9 mouse cellular contexts compared by ENCODE assay signal in genomic region chr3:142688353-142688752, GRCm38 (mm10). TPM values are rescaled to one million over a fixed set of nuclear protein-coding genes. Genes with fewer than 3 reads are reported as not detected.
DNase-seq lines count a peak whose midpoint lies in the region; ATAC-seq and TF ChIP-seq lines count a peak whose summit lies in the region.
"Had no signal": no experiment of that assay in that cellular context is flagged by ENCODE, and none has a peak within 500 bp of the region (broad histone marks: within the 10 kb centered on the region; RNA-seq: fewer than 3 reads in every experiment).

No protein-coding gene starts in this region.

- H3K4me1 ChIP-seq in forebrain, embryonic 12.5 days: no peaks in the 10 kb centered on the region
- H3K4me1 ChIP-seq in forebrain, embryonic 16.5 days (replicated peaks; ENCODE audit: control insufficient read depth, insufficient read depth, low read length): no peaks in the 10 kb centered on the region
- peaks cover 10% of the 10 kb centered on the region for H3K4me1 ChIP-seq in thymus, adult 2 months (replicated peaks; ENCODE audit: control insufficient read depth, insufficient read depth, low read length)
- H3K4me1 ChIP-seq in liver, embryonic 11.5 days (replicated peaks; ENCODE audit: control insufficient read depth, insufficient read depth, low read length): no peaks in the 10 kb centered on the region
- no peaks in the 10 kb centered on the region for H3K4me1 ChIP-seq in stomach, postnatal 0 days (replicated peaks; ENCODE audit: control insufficient read depth, insufficient read depth)

- H3K27ac ChIP-seq in forebrain, embryonic 12.5 days: no peak overlapping the region
- no peak overlapping the region for H3K27ac ChIP-seq in forebrain, embryonic 16.5 days (ENCODE audit: low read length)
- peak overlapping the region; percentile 25 for H3K27ac ChIP-seq in thymus, adult 2 months (ENCODE audit: control insufficient read depth, insufficient read depth, low read length)
- no peak overlapping the region for H3K27ac ChIP-seq in liver, embryonic 11.5 days (ENCODE audit: low read depth, low read length)
- no peak overlapping the region for H3K27ac ChIP-seq in stomach, postnatal 0 days (replicated peaks)

- no peaks in the 10 kb centered on the region for H3K36me3 ChIP-seq in forebrain, embryonic 12.5 days (replicated peaks)
- H3K36me3 ChIP-seq in forebrain, embryonic 16.5 days (ENCODE audit: control insufficient read depth, insufficient read depth): no peaks in the 10 kb centered on the region
- H3K36me3 ChIP-seq in thymus, adult 2 months (ENCODE audit: control insufficient read depth, insufficient read depth, low read length): no peaks in the 10 kb centered on the region
- H3K36me3 ChIP-seq in liver, embryonic 11.5 days (ENCODE audit: control insufficient read depth, insufficient read depth, low read length): no peaks in the 10 kb centered on the region
- H3K36me3 ChIP-seq in stomach, postnatal 0 days (ENCODE audit: control insufficient read depth, insufficient read depth, low read length): no peaks in the 10 kb centered on the region

- TF ChIP-seq EP300 in stomach, postnatal 0 days (optimal IDR thresholded peaks at IDR 0.05): no peak

- H3K27me3 ChIP-seq in forebrain, embryonic 12.5 days: no peaks in the 10 kb centered on the region
- H3K27me3 ChIP-seq in forebrain, embryonic 16.5 days (replicated peaks; ENCODE audit: control insufficient read depth, insufficient read depth, low read length): no peaks in the 10 kb centered on the region
- no peaks in the 10 kb centered on the region for H3K27me3 ChIP-seq in thymus, adult 2 months (ENCODE audit: control insufficient read depth, insufficient read depth, low read length)
- no peaks in the 10 kb centered on the region for H3K27me3 ChIP-seq in liver, embryonic 11.5 days (replicated peaks; ENCODE audit: control insufficient read depth, insufficient read depth, low read length)
- no peaks in the 10 kb centered on the region for H3K27me3 ChIP-seq in stomach, postnatal 0 days (ENCODE audit: control insufficient read depth, insufficient read depth, low read length)

- H3K9ac ChIP-seq in forebrain, embryonic 12.5 days: no peak overlapping the region
- no peak overlapping the region for H3K9ac ChIP-seq in forebrain, embryonic 16.5 days (replicated peaks; ENCODE audit: low read depth, low read length)
- no peak overlapping the region for H3K9ac ChIP-seq in liver, embryonic 11.5 days (ENCODE audit: low read depth, low read length)
- H3K9ac ChIP-seq in stomach, postnatal 0 days (ENCODE audit: low read length): no peak overlapping the region

- no peak overlapping the region for H3K4me3 ChIP-seq in forebrain, embryonic 12.5 days (replicated peaks)
- no peak overlapping the region for H3K4me3 ChIP-seq in forebrain, embryonic 16.5 days (replicated peaks; ENCODE audit: low read length)
- peak overlapping the region; percentile 46 for H3K4me3 ChIP-seq in thymus, adult 2 months (ENCODE audit: control insufficient read depth, insufficient read depth, low read length)
- H3K4me3 ChIP-seq in liver, embryonic 11.5 days (ENCODE audit: low read depth, low read length): peak overlapping the region; percentile 24
- no peak overlapping the region for H3K4me3 ChIP-seq in stomach, postnatal 0 days (ENCODE audit: low read depth, low read length)

- no peak for TF ChIP-seq POLR2A in thymus, adult 2 months (IDR thresholded peaks at IDR 0.05; ENCODE audit: control insufficient read depth, extremely low read depth, insufficient read depth, low read length, poor library complexity)

- peaks cover 11% of the 10 kb centered on the region for H3K9me3 ChIP-seq in forebrain, embryonic 12.5 days
- H3K9me3 ChIP-seq in forebrain, embryonic 16.5 days (ENCODE audit: control insufficient read depth, low read length): peaks cover 2% of the 10 kb centered on the region; the same call in 1 of the 2 replicates
- peaks cover 7% of the 10 kb centered on the region; the same call in 1 of the 2 replicates for H3K9me3 ChIP-seq in liver, embryonic 11.5 days (ENCODE audit: control insufficient read depth, low read length)
- H3K9me3 ChIP-seq in stomach, postnatal 0 days (ENCODE audit: control insufficient read depth, low read length): 0 out of 2 replicates have a peak, but pooled peaks cover 1% of the 10 kb centered on the region

- no peak for TF ChIP-seq CTCF in thymus, adult 2 months (IDR thresholded peaks at IDR 0.05; ENCODE audit: borderline replicate concordance, control insufficient read depth, extremely low read depth, insufficient read depth, low read length, poor library complexity)
- TF ChIP-seq CTCF in stomach, postnatal 0 days (IDR thresholded peaks at IDR 0.05; ENCODE audit: low read depth): no peak

- no peak for DNase-seq in thymus, adult 2 months
- DNase-seq in thymus, postnatal 0 days (ENCODE audit: low spot score): no peak
- DNase-seq in liver, embryonic 11.5 days (ENCODE audit: low spot score): no peak
- DNase-seq in stomach, postnatal 0 days (ENCODE audit: low spot score): no peak
- no peak for DNase-seq in adrenal gland, postnatal 14 days
- DNase-seq in embryo, embryonic 10 days (ENCODE audit: low spot score): no peak
- DNase-seq: kidney, adult 11 months had no signal

- WGBS in forebrain, embryonic 12.5 days: 63% methylated on average over 12 of the region's 13 CpGs
- 66% methylated on average over 12 of the region's 13 CpGs for WGBS in forebrain, embryonic 16.5 days
- 54% methylated on average over 13 of the region's 13 CpGs for WGBS in thymus, adult 2 months
- 28% methylated on average over 13 of the region's 13 CpGs for WGBS in liver, embryonic 11.5 days
- 33% methylated on average over 12 of the region's 13 CpGs for WGBS in stomach, postnatal 0 days

- ATAC-seq in forebrain, embryonic 12.5 days (ENCODE audit: low FRiP score): 0 out of 2 replicates have a peak, but pooled peaks have one; percentile 9
- ATAC-seq in forebrain, embryonic 16.5 days: no peak
- ATAC-seq in liver, embryonic 11.5 days (replicated peaks; ENCODE audit: low FRiP score): peak; percentile 73
- no peak for ATAC-seq in stomach, postnatal 0 days (ENCODE audit: low FRiP score, low TSS enrichment)

- peak overlapping the region; percentile 2; the same call in 1 of the 2 replicates for H3K4me2 ChIP-seq in forebrain, embryonic 12.5 days
- no peak overlapping the region for H3K4me2 ChIP-seq in forebrain, embryonic 16.5 days (ENCODE audit: low read length)
- H3K4me2 ChIP-seq in liver, embryonic 11.5 days: peak overlapping the region; percentile 55
- H3K4me2 ChIP-seq in stomach, postnatal 0 days (replicated peaks; ENCODE audit: low read depth): peak overlapping the region; percentile 20

RNA-seq across cellular contexts. Expression of gene Kyat3, which starts 12.5 kb away (rescaled TPM):
- polyA plus RNA-seq in forebrain, embryonic 12.5 days (2016; fragmentation: Nextera tagmentation; extraction: Ambion mirVana): 8.3 and 9.6 TPM in 2 replicates
- polyA plus RNA-seq in forebrain, embryonic 16.5 days (2015; fragmentation: Nextera tagmentation; extraction: Ambion mirVana): 4.3 and 4.6 TPM in 2 replicates
- 3.1 and 3.4 TPM in 2 replicates for polyA plus RNA-seq in thymus, adult 2 months (2012; rRNA removed)
- polyA plus RNA-seq in thymus, postnatal 0 days (2015; fragmentation: Nextera tagmentation; extraction: Ambion mirVana): 12.6 and 13.6 TPM in 2 replicates
- 13.5 and 16.6 TPM in 2 replicates for polyA plus RNA-seq in liver, embryonic 11.5 days (2014; fragmentation: Nextera tagmentation; extraction: Ambion mirVana)
- polyA plus RNA-seq in stomach, postnatal 0 days (2015; fragmentation: Nextera tagmentation; extraction: Ambion mirVana): 11.0 and 11.8 TPM in 2 replicates
- 32.6 and 41.8 TPM in 2 replicates for total RNA-seq in adrenal gland, postnatal 14 days (2021)

Comparison
In these comparisons a context has a peak if more than half of its experiments do, and no peak if none do; other contexts are left out.
1. ATAC-seq: peak in forebrain, embryonic 12.5 days (single experiment) and liver, embryonic 11.5 days (single experiment); none in forebrain, embryonic 16.5 days (single experiment) and stomach, postnatal 0 days (single experiment).
2. H3K4me3 ChIP-seq: peak in thymus, adult 2 months (single experiment) and liver, embryonic 11.5 days (single experiment); none in forebrain, embryonic 12.5 days (single experiment), forebrain, embryonic 16.5 days (single experiment) and stomach, postnatal 0 days (single experiment).